Mouse (Mus musculus) erythroblast, embryonic 14.5 days (primary cell): ENCODE measurements around the gene Gcsh.

ENCODE experiments used
- GATA1 ChIP-seq: IDR thresholded peaks from 2 replicates; pipeline ENCODE4 v1.6.1; 2012; ENCODE audit warnings: low read length, inconsistent platforms, mixed read lengths
- TAL1 ChIP-seq: IDR thresholded peaks from 3 replicates; pipeline ENCODE4 v1.6.1; 2012; ENCODE audit warnings: low read length, inconsistent platforms, mixed read lengths

DNA sequence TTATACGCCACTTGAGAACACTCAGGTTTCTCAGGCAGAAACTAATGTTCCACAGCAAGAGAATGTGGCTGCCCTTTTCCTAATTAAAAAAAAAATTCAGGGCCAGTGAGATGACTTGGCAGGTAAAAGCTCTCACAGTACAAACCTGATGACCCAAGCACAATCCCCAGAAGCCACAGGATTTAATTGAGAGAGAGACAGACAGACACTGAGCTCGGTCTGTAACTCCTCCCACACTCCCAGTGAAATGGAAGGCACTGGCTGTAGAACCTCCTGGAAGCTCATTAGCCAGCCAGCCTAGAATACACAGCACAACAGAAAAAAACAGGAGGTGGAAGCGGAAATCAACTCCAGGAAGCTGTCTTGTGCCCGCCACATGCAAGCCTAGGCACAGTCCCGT is 17.7 kb downstream of the Gcsh start:
- TF ChIP-seq TAL1 (no peak), GATA1 (no peak)
